Mouse (Mus musculus): ENCODE results near the gene Camk1d. TPM values are rescaled to one million over a fixed set of nuclear protein-coding genes. Genes with fewer than 3 reads are reported as not detected.

The Camk1d gene
- total RNA-seq, 2 experiments from 2014 or later, result 115 to 116 TPM

GRCm38 (mm10) chr2:5533868-5534267 lies 180.4 kb downstream of the Camk1d start:
- peak; percentile 41 to 88 for DNase-seq (ENCODE audit: low spot score in 2 of 2)
- intact Hi-C loops (cut with DNase I), result no loop called here

- intact Hi-C loops (cut with DNase I), result no loop called here
- no peak for DNase-seq (ENCODE audit: low spot score in 2 of 2)
These were observed 184.3 kb downstream of the Camk1d start for GRCm38 (mm10) chr2:5529992-5530391.

GRCm38 (mm10) chr2:5519221-5519669 lies 195.1 kb downstream of the Camk1d start:
- peak in 1 of 2 experiments; percentile 75 for DNase-seq (ENCODE audit: low spot score in 2 of 2)

GRCm38 (mm10) chr2:5515106-5515505 lies 199.2 kb downstream of the Camk1d start:
- intact Hi-C loops (cut with DNase I), result no loop called here

More at GRCm38 (mm10) chr2:5519221-5519669, 195.1 kb downstream of the Camk1d start:
- intact Hi-C loops (cut with DNase I), result no loop called here

GRCm38 (mm10) chr2:5514095-5514494 lies 200.2 kb downstream of the Camk1d start:
- DNase-seq (ENCODE audit: low spot score in 2 of 2), result no peak
- intact Hi-C loops (cut with DNase I), result no loop called here

More at GRCm38 (mm10) chr2:5515106-5515505, 199.2 kb downstream of the Camk1d start:
- no peak for DNase-seq (ENCODE audit: low spot score in 2 of 2)

GRCm38 (mm10) chr2:5513621-5514020 lies 200.7 kb downstream of the Camk1d start:
- no peak for DNase-seq (ENCODE audit: low spot score in 2 of 2)
- intact Hi-C loops (cut with DNase I), result no loop called here

- intact Hi-C loops (cut with DNase I), result no loop called here
- no peak for DNase-seq (ENCODE audit: low spot score in 2 of 2)
These were observed 204.3 kb downstream of the Camk1d start for GRCm38 (mm10) chr2:5510042-5510441.

GRCm38 (mm10) chr2:5499620-5500019 lies 214.7 kb downstream of the Camk1d start:
- intact Hi-C loops (cut with DNase I), result no loop called here
- DNase-seq (ENCODE audit: low spot score in 2 of 2), result no peak

- intact Hi-C loops (cut with DNase I), result no loop called here
- no peak for DNase-seq (ENCODE audit: low spot score in 2 of 2)
These were observed 224.4 kb downstream of the Camk1d start for GRCm38 (mm10) chr2:5489916-5490315.

- intact Hi-C loops (cut with DNase I), result no loop called here
- no peak for DNase-seq (ENCODE audit: low spot score in 2 of 2)
These were observed 227.0 kb downstream of the Camk1d start for GRCm38 (mm10) chr2:5487344-5487743.

- DNase-seq (ENCODE audit: low spot score in 2 of 2), result no peak
- intact Hi-C loops (cut with DNase I), result no loop called here
These were observed 227.7 kb downstream of the Camk1d start for GRCm38 (mm10) chr2:5486663-5487062.

GRCm38 (mm10) chr2:5485786-5486185 lies 228.5 kb downstream of the Camk1d start:
- DNase-seq (ENCODE audit: low spot score in 2 of 2), result no peak
- intact Hi-C loops (cut with DNase I), result no loop called here

- DNase-seq (ENCODE audit: low spot score in 2 of 2), result no peak
- intact Hi-C loops (cut with DNase I), result no loop called here
These were observed 234.4 kb downstream of the Camk1d start for GRCm38 (mm10) chr2:5479886-5480285.

GRCm38 (mm10) chr2:5478709-5479108 lies 235.6 kb downstream of the Camk1d start:
- no peak for DNase-seq (ENCODE audit: low spot score in 2 of 2)
- intact Hi-C loops (cut with DNase I), result no loop called here

GRCm38 (mm10) chr2:5478256-5478655 lies 236.1 kb downstream of the Camk1d start:
- DNase-seq (ENCODE audit: low spot score in 2 of 2), result no peak
- intact Hi-C loops (cut with DNase I), result no loop called here

- intact Hi-C loops (cut with DNase I), result no loop called here
- no peak for DNase-seq (ENCODE audit: low spot score in 2 of 2)
These were observed 236.8 kb downstream of the Camk1d start for GRCm38 (mm10) chr2:5477525-5477924.

GRCm38 (mm10) chr2:5469366-5469941 lies 244.9 kb downstream of the Camk1d start:
- DNase-seq (ENCODE audit: low spot score in 2 of 2), result peak; percentile 39 to 82
- intact Hi-C loops (cut with DNase I), result no loop called here

- no peak for DNase-seq (ENCODE audit: low spot score in 2 of 2)
- intact Hi-C loops (cut with DNase I), result no loop called here
These were observed 246.8 kb downstream of the Camk1d start for GRCm38 (mm10) chr2:5467537-5467936.

- intact Hi-C loops (cut with DNase I), result loop anchor here (5.0 kb wide), 1 partner anchor 139 kb away; no protein-coding TSS in a partner anchor
These were observed 255.6 kb downstream of the Camk1d start for GRCm38 (mm10) chr2:5458671-5459235.

GRCm38 (mm10) chr2:5458075-5458494 lies 256.2 kb downstream of the Camk1d start:
- intact Hi-C loops (cut with DNase I), result loop anchor here (5.0 kb wide), 1 partner anchor 139 kb away; no protein-coding TSS in a partner anchor
- DNase-seq (ENCODE audit: low spot score in 2 of 2), result peak; percentile 27 to 72

More at GRCm38 (mm10) chr2:5458671-5459235, 255.6 kb downstream of the Camk1d start:
- peak in 1 of 2 experiments; percentile 57 for DNase-seq (ENCODE audit: low spot score in 2 of 2)

- no peak for DNase-seq (ENCODE audit: low spot score in 2 of 2)
- intact Hi-C loops (cut with DNase I), result loop anchor here (5.0 kb wide), 1 partner anchor 141 kb away; no protein-coding TSS in a partner anchor
These were observed 258.2 kb downstream of the Camk1d start for GRCm38 (mm10) chr2:5456108-5456507.

All from left cerebral cortex, postnatal 25 days (tissue).